Mouse (Mus musculus) heart, postnatal 0 days (tissue): Measurements from ENCODE around the gene Slc38a2. TPM values are rescaled to one million over a fixed set of nuclear protein-coding genes. Genes with fewer than 3 reads are reported as not detected.

ENCODE experiments used
- ATAC-seq: fragments of 200-750 bp; cut with Nextera tagmentation; 2 replicates; pipeline ENCODE4 v1.8.0; 2017; ENCODE audit warnings: low read depth, moderate number of reproducible peaks, moderate library complexity; ENCODE audit not compliant: insufficient read depth
- DNase-seq: peaks from one replicate; pipeline ENCODE4 v3.0.0-alpha.2; 2016; ENCODE audit warnings: low spot score
- H3K27ac ChIP-seq: fragments of 300-500 bp; sonication (generic); 2 replicates; pipeline ENCODE4 v1.5.1; 2014; ENCODE audit warnings: low read depth, mild to moderate bottlenecking
- H3K27me3 ChIP-seq: fragments of 300-500 bp; sonication (generic); 2 replicates; pipeline ENCODE4 v1.6.1; 2014; ENCODE audit warnings: low read length, mixed read lengths; ENCODE audit not compliant: control insufficient read depth, insufficient read depth
- H3K36me3 ChIP-seq: fragments of 300-500 bp; sonication (generic); replicated peaks from 2 replicates; pipeline ENCODE4 v1.6.1; 2014; ENCODE audit warnings: low read length, mixed read lengths; ENCODE audit not compliant: control insufficient read depth, insufficient read depth
- H3K4me1 ChIP-seq: fragments of 300-500 bp; sonication (generic); 2 replicates; pipeline ENCODE4 v1.6.1; 2014; ENCODE audit warnings: antibody characterized with exemption; ENCODE audit not compliant: control insufficient read depth, insufficient read depth
- H3K4me2 ChIP-seq: fragments of 300-500 bp; sonication (generic); 2 replicates; pipeline ENCODE4 v1.6.1; 2014; ENCODE audit warnings: low read depth, mild to moderate bottlenecking, low read length, moderate library complexity
- H3K4me3 ChIP-seq: fragments of 300-500 bp; sonication (generic); 2 replicates; pipeline ENCODE4 v1.5.1; 2014; ENCODE audit warnings: low read depth, low read length
- H3K9ac ChIP-seq: fragments of 300-500 bp; sonication (generic); replicated peaks from 2 replicates; pipeline ENCODE4 v1.6.1; 2014; ENCODE audit warnings: low read depth, low read length, mixed read lengths
- H3K9me3 ChIP-seq: fragments of 300-500 bp; sonication (generic); replicated peaks from 2 replicates; pipeline ENCODE4 v1.6.1; 2016; ENCODE audit warnings: low read length; ENCODE audit not compliant: control insufficient read depth
- CTCF ChIP-seq: IDR thresholded peaks from 2 replicates; pipeline ENCODE4 v1.5.1; 2016; ENCODE audit warnings: antibody characterized with exemption, control low read depth, low read depth
- EP300 ChIP-seq: IDR thresholded peaks from 2 replicates; pipeline ENCODE4 v1.6.1; 2016; ENCODE audit warnings: antibody characterized with exemption, low read depth
- WGBS: fragments of 180-500 bp; shearing (Covaris S2); extraction: QIAGEN DNeasy Blood & Tissue Kit; methylation state at CpG from one replicate; pipeline ENCODE4 v1.1.7; 2014; 5-methylcytosine and 5-hydroxymethylcytosine counted together
- polyA plus RNA-seq: library from polyadenylated mRNA; unstranded; fragments of >200 nt; fragmentation: Nextera tagmentation; extraction: Ambion mirVana; gene quantifications from 2 replicates; pipeline ENCODE4 v1.2.1, GENCODE M21; 2015
- total RNA-seq: library from RNA; depleted of rRNA; stranded (reverse); fragments of >200 nt; gene quantifications from 2 replicates; pipeline ENCODE4 v1.2.3, GENCODE M21; 2014; ENCODE audit warnings: low replicate concordance

Slc38a2 gene
- total and polyA plus RNA-seq, 2 experiments from 2014 or later = 144 to 225 TPM

DNA sequence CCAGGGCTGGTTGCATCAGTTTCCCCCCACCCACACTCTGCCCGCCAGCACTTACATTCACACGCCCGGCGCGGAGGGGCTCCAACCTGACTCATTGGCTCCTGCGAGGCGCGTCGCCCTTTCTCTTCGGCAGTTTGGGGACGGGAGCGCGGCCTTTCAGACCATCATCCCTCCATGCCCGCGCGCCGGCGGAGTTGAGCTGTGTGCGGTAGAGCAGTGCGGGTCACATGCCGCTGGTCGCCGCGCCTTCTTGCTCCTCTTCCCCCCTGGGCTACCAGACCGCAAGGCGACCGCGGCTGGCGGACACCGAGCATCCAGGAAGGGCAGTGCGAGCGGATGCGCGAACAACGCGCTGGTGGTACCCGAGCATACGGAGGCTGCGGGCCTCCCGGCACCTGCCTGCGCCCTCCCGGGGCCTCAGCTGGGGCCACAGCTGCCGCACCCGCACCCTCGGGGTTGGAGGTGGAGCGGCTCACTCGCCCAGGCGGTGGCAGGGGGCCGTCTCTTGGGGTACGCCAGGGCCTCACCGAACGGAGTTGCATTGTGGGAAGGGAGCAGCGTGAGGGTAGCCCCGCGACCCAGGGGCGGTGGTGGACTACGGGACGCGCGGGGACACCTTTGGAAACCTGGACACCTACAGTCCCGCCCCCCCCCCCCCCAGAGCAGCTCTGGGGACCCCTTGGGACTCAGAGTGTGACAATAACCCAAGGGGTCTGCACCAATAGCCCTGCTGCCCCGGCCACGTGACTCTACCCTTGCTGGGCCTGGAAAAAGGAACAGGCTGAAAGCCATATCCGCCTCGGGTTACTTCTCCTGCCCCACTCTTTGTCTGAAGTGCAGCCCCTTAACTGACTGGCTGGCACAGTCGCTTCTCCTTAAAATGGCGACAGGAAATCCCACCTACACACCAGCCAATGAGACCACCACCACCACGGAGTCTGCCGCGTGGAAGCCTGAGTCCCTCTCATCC, 56.8 kb downstream of the Slc38a2 start, which contains the start of gene Slc38a1:
Gene Slc38a1 (minus strand): TSS at position 478 of the 970 bp plus-strand sequence.
- ATAC-seq (peak; percentile 48), DNase-seq (peak; percentile 69)
- Histone ChIP-seq H3K36me3 (no peaks in the 10 kb centered on the region), H3K27ac (peak within 1 kb of the TSS; percentile 92), H3K4me1 (peaks cover 15% of the 10 kb centered on the region), H3K9me3 (no peaks in the 10 kb centered on the region), H3K4me3 (peak within 1 kb of the TSS; percentile 82), H3K27me3 (no peaks in the 10 kb centered on the region), H3K9ac (peak within 1 kb of the TSS; percentile 77), H3K4me2 (peak within 1 kb of the TSS; percentile 80)
- under 1% methylated on average over 61 of the region's 70 CpGs for WGBS
- TF ChIP-seq CTCF (no peak), EP300 (no peak)

DNA sequence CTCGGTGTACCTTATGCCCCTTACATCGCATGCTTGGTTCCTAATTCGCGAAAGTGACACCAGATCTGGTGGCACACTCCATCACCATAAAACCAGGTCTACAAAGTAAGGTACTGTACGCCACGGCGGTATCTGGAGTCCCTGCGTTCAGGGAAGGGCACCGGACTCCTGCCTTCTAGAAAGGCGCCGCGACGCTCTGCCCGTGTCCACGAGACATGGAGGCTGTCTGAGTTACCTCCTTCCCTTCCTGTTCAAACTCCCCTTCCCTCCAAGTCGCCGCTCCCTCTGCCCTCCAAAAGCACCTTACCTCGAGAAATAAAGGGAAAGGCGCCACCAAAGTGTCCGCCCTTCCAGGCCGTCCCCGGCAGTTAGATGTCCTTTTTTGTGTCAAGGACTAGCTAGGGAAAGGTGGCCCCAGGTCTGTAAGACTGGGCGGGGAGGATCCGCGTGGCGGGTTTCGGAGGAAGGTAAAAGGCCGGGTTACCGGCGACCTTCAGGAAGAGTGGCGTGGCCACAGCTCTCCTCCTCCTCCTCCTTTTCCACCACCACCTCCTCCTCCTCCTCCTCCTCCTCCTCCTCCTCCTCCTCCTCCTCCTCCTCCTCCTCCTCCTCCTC, 57.6 kb downstream of the Slc38a2 start:
- H3K27me3 ChIP-seq = no peaks in the 10 kb centered on the region
- peak overlapping the region; percentile 82 for H3K4me3 ChIP-seq
- H3K4me2 ChIP-seq = peak overlapping the region; percentile 80
- DNase-seq (peak; percentile 33), ATAC-seq (0 out of 2 replicates have a peak, but pooled peaks have one; percentile 1)
- no peaks in the 10 kb centered on the region; the same call in 1 of the 2 replicates for H3K36me3 ChIP-seq
- peak overlapping the region; percentile 77 for H3K9ac ChIP-seq
- peaks cover 15% of the 10 kb centered on the region for H3K4me1 ChIP-seq
- H3K27ac ChIP-seq = peak overlapping the region; percentile 92
- H3K9me3 ChIP-seq = no peaks in the 10 kb centered on the region
- TF ChIP-seq CTCF = no peak
- no peak for TF ChIP-seq EP300
- WGBS = under 1% methylated on average over 29 of the region's 31 CpGs

DNA sequence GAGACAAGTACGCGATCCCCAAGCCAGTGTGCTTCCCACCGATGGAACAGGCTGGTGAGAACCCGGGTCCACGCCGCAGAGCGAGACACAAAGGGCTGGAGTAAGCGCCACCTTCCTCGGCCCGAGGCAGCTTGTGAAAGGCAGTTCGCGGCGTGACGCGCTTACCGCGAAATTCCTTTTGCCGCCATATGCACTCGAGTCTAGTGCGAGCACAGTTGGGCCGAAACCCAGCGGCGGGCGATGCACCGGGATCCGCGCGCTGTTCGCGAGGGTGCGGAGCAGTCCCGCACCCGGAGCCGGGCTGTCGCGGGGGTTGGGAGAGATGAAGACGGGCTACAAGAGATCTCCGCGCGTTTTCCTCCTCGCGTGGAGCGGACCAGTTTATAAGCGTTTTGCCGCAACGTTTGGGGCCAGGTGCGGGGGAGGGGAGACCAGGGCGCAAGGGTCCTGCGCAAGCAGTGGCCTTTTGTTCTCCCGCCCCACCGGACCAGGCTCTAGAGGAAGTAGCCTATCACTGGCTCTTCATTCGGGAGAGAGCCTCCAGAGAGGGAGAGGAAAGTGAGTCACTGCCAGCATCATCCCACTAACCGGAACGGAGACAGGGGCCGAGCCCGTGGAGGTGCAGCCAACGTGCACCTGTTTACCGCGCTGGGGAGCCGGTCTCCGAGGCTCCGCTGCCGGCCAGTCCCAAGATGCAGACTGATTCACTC, 58.3 kb downstream of the Slc38a2 start:
- Histone ChIP-seq H3K4me3 (peak overlapping the region; percentile 82), H3K27me3 (no peaks in the 10 kb centered on the region), H3K4me2 (peak overlapping the region; percentile 80), H3K4me1 (peaks cover 15% of the 10 kb centered on the region), H3K9me3 (no peaks in the 10 kb centered on the region), H3K27ac (peak overlapping the region; percentile 92), H3K36me3 (no peaks in the 10 kb centered on the region; the same call in 1 of the 2 replicates), H3K9ac (peak overlapping the region; percentile 77)
- TF ChIP-seq EP300 (peak; percentile 41; the same call in 1 of the 2 replicates), CTCF (no peak)
- ATAC-seq = peak; percentile 75
- under 1% methylated on average over 62 of the region's 63 CpGs for WGBS
- peak; percentile 80 for DNase-seq

DNA sequence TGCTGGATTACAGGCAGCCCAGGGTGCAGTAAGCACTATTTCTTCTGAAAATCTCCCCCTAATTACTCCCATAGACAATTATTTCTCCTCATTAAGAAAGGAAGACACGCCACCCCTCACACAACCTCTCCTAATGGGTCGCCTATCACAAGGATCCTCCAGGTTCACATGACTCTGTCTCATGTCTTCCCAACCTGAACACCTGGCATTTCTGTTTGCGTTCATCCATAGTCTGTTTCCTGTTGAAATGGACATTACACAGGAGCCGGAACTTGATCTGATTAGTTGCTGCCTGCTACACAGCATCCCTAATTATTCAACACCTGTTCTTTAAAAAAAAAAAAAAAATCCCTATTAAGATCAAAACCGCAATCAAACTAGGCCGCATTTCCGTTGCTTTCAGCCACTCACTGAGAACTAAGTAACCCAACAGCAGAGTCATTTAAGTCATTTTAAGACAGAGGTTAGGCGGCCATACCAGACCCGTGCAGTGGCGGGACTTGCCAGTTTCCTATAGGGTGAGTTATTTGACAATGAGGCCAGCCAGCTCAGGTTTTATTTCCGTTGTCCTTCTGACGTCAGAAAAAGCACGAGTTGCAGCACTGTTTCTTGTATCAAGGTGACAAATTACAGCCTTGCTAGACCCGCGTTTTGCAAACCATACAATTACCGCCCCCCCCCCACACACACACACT, 59.1 kb downstream of the Slc38a2 start:
- peak overlapping the region; percentile 77 for H3K9ac ChIP-seq
- H3K4me2 ChIP-seq = peak overlapping the region; percentile 80
- H3K4me3 ChIP-seq = peak overlapping the region; percentile 82
- no peaks in the 10 kb centered on the region; the same call in 1 of the 2 replicates for H3K36me3 ChIP-seq
- 14% methylated on average over 16 of the region's 16 CpGs for WGBS
- DNase-seq (peak; percentile 22), ATAC-seq (peak; percentile 9; the same call in 1 of the 2 replicates)
- H3K27me3 ChIP-seq = no peaks in the 10 kb centered on the region
- TF ChIP-seq CTCF (no peak), EP300 (no peak)
- H3K4me1 ChIP-seq = peaks cover 15% of the 10 kb centered on the region
- H3K9me3 ChIP-seq = no peaks in the 10 kb centered on the region
- H3K27ac ChIP-seq = peak overlapping the region; percentile 92
